Mouse (Mus musculus) heart, embryonic 10.5 days (tissue): ENCODE measurements at regions not wholly inside any gene's neighbourhood (a gene's known extent, or its start where the extent isn't known, plus 50 kb on each side); places are given as distances from the start of the nearest gene placed in this dataset.

ENCODE experiments used
- DNase-seq: peaks from one replicate; pipeline ENCODE4 v3.0.0-alpha.2; 2017; ENCODE audit warnings: low spot score
- H3K27ac ChIP-seq: fragments of 300-500 bp; sonication (generic); 2 replicates; pipeline ENCODE4 v1.5.1; 2016; ENCODE audit warnings: mild to moderate bottlenecking
- H3K27me3 ChIP-seq: fragments of 300-500 bp; sonication (generic); 2 replicates; pipeline ENCODE4 v1.6.1; 2016; ENCODE audit warnings: mild to moderate bottlenecking; ENCODE audit not compliant: poor library complexity, insufficient read depth, severe bottlenecking
- H3K36me3 ChIP-seq: fragments of 300-500 bp; sonication (generic); 2 replicates; pipeline ENCODE4 v1.6.1; 2016; ENCODE audit warnings: mild to moderate bottlenecking, moderate library complexity
- H3K4me1 ChIP-seq: fragments of 300-500 bp; sonication (generic); 2 replicates; pipeline ENCODE4 v1.6.1; 2016; ENCODE audit warnings: mild to moderate bottlenecking
- H3K4me3 ChIP-seq: fragments of 300-500 bp; sonication (generic); 2 replicates; pipeline ENCODE4 v1.5.1; 2016; ENCODE audit warnings: mild to moderate bottlenecking, moderate library complexity
- H3K9me3 ChIP-seq: fragments of 300-500 bp; sonication (generic); 2 replicates; pipeline ENCODE4 v1.6.1; 2016; ENCODE audit warnings: mild to moderate bottlenecking, moderate library complexity
- WGBS: fragments of 180-500 bp; shearing (Covaris S2); methylation state at CpG from one replicate; pipeline ENCODE4 v1.1.7; 2016; 5-methylcytosine and 5-hydroxymethylcytosine counted together

DNA sequence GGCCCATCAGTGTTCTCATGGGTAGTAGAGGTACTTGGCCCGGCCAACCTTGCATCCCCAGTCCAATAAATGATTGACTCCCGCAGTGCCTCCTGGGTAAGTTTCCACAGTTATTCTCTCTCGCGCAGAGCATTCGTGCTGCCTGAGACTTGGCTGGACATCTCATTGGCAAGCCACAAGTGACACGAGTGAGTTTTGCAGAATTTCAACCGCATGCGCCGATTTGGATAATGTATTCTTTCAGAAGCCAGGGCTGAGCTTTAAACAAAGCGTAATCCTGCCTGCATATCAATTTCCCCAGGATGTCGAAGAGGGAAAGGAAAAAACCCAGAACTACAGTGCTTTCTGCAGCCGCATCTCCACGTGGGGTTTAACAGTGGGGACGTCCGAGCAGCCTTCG lies 112.6 kb downstream of the 3100002H09Rik start:
- Histone ChIP-seq H3K4me3 (no peak overlapping the region), H3K36me3 (no peaks in the 10 kb centered on the region), H3K27ac (no peak overlapping the region), H3K27me3 (peaks cover 15% of the 10 kb centered on the region; the same call in 1 of the 2 replicates), H3K9me3 (no peaks in the 10 kb centered on the region), H3K4me1 (no peaks in the 10 kb centered on the region)
- 56% methylated on average over 16 of the region's 16 CpGs for WGBS
- DNase-seq = no peak

DNA sequence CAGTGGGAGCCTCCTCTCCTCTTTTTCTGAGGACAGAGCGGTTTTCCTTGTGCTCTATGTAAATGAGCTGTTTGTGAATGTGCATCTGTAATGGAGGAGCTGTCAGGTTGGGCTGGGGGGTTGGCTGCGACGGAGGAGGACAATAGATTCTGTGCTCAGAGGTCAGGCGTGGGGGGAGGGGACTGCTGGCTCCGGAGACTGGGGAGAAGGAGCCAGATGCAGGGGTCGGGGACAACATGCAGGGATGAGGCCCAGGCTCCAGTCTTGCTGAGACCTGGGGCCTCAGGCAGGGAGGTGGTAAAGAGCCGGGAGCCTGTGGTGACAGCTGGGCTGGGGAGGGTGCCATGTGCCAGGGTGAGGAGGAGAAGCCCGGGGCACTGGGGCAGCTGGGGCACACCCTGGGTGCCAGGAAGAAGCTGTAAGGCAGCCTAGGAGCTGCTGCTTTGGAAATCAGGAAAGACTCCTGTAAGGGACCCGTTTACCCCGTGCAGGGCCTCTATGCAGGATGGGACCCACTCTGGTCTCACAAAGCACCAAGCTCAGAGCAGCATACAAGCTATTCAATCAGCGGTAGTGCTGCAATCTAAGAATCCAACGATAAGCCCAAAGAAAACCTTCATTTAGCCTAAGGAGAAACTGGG lies 124.5 kb downstream of the 3100002H09Rik start:
- 0 out of 2 replicates have a peak overlapping the region, but pooled peaks have one; percentile 15 for H3K4me3 ChIP-seq
- peak overlapping the region; percentile 38; the same call in 1 of the 2 replicates for H3K27ac ChIP-seq
- peaks cover 16% of the 10 kb centered on the region for H3K9me3 ChIP-seq
- DNase-seq = no peak
- peaks cover 10% of the 10 kb centered on the region for H3K4me1 ChIP-seq
- peaks cover 63% of the 10 kb centered on the region for H3K27me3 ChIP-seq
- WGBS = 11% methylated on average over 12 of the region's 12 CpGs
- H3K36me3 ChIP-seq = no peaks in the 10 kb centered on the region

DNA sequence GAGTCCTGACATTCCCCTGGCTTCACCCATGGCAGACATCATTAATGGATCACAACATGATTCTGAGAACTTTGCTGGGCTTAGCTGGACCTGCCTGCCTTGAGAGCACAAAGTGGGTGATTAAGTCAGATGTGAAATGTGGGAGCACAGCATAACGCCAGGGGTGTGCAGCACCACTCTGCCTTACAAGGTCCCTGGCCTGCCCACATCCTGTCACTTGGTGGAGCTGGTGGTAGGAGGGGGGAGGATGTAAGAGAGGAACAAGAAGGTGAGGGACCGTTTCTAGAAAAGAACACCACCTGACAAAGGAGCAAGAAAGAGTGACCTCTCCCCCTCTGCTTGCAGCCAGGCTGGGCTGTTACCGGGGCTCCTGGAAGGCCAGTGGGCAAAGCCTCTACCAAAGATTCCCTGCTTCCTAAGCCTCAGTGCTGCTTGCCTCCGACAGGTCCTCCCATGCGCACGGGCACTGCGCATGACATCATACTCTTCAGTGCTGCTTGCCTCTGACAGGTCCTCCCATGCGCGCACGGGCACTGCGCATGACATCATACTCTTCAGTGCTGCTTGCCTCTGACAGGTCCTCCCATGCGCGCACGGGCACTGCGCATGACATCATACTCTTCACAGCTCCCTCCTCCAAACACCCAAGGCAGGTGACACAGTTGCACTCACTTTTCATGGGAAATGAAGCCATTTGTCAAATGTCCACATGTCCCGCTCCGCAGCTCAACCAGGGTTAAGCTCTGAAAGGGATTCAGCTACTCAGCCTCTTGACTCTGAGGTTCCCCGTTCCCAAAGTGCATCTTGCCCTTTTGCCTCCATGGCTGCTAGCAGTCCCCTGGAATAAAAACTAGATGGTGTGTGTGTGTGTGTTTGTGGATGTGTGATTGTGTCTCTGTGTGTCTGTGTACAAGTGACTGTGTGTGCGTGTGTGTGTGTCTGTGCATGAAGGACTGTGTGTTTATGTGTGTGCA lies 125.7 kb downstream of the 3100002H09Rik start:
- peaks cover 74% of the 10 kb centered on the region for H3K27me3 ChIP-seq
- 28% methylated on average over 19 of the region's 19 CpGs for WGBS
- no peak overlapping the region for H3K4me3 ChIP-seq
- H3K4me1 ChIP-seq = peaks cover 10% of the 10 kb centered on the region
- no peak overlapping the region for H3K27ac ChIP-seq
- H3K36me3 ChIP-seq = no peaks in the 10 kb centered on the region
- no peak for DNase-seq
- peaks cover 14% of the 10 kb centered on the region for H3K9me3 ChIP-seq

DNA sequence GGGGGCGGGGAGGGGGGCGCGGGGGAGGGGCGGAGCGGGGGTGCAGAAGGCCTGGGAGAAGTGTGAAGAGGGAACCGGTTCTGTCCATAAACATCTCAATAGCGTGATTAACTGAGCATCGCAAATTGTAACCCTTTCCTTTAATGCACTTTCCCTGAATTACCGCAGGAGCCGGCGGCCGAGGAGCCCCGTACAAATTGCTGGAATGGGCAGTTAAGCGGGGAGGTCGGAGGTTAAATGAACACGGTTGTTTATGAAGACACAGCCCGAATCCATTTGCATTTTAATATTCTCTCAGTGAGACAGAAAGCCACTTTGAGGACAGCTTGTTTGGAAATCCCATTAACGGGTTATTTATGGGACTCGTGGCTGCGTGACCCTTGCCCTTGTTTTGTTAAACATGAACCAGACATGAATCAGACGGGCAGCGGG lies 132.7 kb downstream of the 3100002H09Rik start:
- H3K36me3 ChIP-seq = no peaks in the 10 kb centered on the region
- peaks cover 11% of the 10 kb centered on the region for H3K4me1 ChIP-seq
- H3K4me3 ChIP-seq = peak overlapping the region; percentile 45
- H3K27ac ChIP-seq = no peak overlapping the region
- no peaks in the 10 kb centered on the region for H3K9me3 ChIP-seq
- H3K27me3 ChIP-seq = peaks cover 93% of the 10 kb centered on the region
- 3% methylated on average over 22 of the region's 22 CpGs for WGBS
- no peak for DNase-seq

DNA sequence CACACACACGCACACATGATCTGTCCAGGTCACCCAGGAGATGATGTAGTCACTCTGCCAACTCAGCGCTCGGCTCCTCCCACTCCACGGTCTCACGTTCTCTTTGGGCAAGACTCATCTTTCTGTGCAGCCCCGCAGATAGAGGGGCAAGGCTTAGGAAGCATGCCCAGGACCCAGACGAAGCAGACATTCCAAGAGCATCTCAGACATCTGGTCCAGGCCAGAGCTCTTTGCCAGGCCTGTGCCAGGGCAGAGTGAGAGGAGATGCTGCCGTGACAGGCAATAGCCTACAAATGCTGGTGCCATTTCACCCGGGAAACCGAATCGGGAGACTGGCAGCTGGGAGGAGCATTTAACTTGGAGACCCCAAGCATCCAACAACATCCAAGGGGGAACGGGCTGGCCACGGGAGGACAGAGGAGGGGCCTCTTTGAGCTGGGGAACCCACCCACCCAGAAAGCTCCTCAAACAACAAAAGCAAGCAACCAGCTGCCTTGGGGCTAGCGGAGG lies 133.2 kb downstream of the 3100002H09Rik start:
- Histone ChIP-seq H3K9me3 (no peaks in the 10 kb centered on the region), H3K27me3 (peaks cover 92% of the 10 kb centered on the region), H3K4me1 (peaks cover 11% of the 10 kb centered on the region), H3K4me3 (peak overlapping the region; percentile 45), H3K36me3 (no peaks in the 10 kb centered on the region), H3K27ac (no peak overlapping the region)
- DNase-seq = no peak
- 26% methylated on average over 14 of the region's 14 CpGs for WGBS

DNA sequence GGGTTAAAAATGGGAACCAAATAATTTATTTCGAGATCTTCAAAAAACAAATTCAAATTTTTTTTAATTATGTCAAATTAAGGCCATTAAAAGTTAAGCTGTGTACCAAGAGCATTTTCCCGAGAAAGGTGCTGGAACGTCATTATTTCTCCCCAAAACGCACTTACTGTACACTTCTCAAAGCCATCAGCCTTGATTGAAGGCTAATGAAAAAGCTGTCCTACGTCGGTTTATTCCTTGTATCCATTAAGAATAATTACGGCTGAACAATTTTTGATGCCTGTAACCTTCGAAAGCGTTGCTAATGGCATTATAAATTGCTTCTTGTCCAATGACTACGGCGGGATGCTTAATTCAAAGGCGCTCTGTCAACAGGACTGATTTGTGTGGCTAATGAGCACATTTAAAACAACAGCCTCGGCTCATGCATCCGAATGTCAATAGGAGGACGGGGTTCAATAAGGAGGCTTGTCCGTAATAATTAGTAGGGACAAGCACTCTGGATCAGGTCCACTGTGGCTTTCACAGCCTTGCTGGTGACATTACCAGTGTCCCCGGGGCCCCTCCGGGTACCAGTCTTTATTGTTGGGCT lies 145.3 kb downstream of the 3100002H09Rik start:
- WGBS = 85% methylated on average over 18 of the region's 18 CpGs
- Histone ChIP-seq H3K9me3 (no peaks in the 10 kb centered on the region), H3K27me3 (peaks cover 47% of the 10 kb centered on the region), H3K36me3 (no peaks in the 10 kb centered on the region), H3K4me3 (no peak overlapping the region), H3K4me1 (no peaks in the 10 kb centered on the region), H3K27ac (no peak overlapping the region)
- DNase-seq = no peak

DNA sequence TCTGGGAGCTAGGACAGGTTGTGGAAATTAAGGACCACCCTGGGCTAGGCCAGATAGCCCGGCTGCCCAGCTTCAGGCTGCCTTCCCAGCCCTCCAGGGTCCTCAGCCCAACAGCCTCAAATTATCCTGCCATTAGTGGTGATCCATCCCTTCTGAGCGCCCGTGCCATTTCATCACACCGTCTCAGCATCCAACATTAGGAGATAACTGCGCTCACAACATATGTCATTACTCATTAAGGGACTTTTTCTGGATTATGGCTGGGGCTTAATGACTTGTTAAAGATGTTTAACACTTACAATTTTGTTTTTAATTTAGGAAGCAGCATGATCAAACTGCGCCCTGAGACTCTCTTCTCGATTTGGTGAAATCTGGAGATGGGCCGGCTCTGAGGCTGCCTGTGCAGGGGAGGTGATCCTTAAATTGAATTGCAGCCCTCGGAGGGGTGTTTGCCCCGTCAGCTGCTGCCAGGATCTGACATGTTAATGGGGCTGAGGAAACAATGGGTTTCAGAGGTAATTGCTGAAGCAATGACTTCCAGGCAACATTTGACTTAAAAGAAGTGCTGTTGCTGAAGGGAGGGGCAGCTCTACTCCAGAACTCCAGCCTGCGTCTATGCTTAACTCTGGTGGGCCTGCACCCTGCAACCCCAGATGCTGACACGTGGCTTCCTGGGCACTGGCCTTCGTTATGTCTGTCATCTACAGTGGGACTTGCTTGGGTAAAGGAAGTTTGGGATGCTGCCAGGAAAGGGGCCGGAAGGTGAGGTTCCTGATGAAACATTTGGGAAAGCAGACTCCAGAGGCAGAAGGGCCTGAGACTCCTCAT lies 154.9 kb downstream of the 3100002H09Rik start:
- Histone ChIP-seq H3K9me3 (no peaks in the 10 kb centered on the region), H3K27me3 (peaks cover 58% of the 10 kb centered on the region), H3K36me3 (no peaks in the 10 kb centered on the region), H3K4me1 (peaks cover 26% of the 10 kb centered on the region), H3K27ac (no peak overlapping the region), H3K4me3 (no peak overlapping the region)
- no peak for DNase-seq
- 37% methylated on average over 14 of the region's 14 CpGs for WGBS

DNA sequence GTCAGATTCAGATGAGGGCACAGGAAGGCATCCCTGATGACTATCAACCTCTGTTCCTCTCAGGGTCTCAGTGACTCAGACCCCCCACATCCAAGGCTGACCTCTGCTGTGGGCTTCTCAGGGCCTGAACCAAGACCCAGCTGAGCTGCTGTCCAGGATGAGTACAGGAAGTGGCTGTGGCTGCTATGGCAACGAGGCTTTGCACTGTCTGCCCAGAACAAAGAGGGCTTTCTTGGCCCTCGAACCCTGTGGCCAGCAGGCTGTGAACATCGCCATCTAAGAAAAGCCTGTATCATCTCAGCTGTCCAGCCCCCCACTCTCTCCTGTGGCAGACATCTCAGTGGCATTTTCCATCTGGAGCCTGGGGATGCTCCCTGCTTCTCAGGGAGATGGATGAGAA lies 159.5 kb downstream of the 3100002H09Rik start:
- Histone ChIP-seq H3K4me1 (peaks cover 21% of the 10 kb centered on the region), H3K9me3 (no peaks in the 10 kb centered on the region), H3K36me3 (no peaks in the 10 kb centered on the region), H3K4me3 (no peak overlapping the region), H3K27me3 (peaks cover 34% of the 10 kb centered on the region), H3K27ac (peak overlapping the region; percentile 22; the same call in 1 of the 2 replicates)
- DNase-seq = peak; percentile 82
- WGBS = 33% methylated on average over 3 of the region's 3 CpGs

DNA sequence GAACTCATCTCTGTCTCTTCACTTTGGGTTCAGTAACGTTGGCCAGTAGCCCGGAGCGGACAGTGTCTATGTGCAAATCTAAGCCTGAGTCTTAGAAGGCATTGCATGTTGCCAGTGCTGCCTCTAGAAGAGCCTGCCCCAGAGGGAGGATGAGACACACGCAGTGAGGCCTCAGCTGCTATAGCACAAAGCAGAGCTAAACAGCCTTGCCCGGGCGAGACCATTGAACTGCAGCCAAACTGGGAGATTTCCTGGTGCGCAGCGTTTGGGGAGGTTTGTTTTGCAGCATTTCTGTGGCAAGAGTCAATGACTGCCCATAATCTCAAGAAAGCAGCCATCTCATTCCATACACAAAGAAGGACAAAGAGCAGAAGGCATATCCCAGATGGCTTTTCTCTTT lies 164.0 kb downstream of the 3100002H09Rik start:
- no peak overlapping the region for H3K4me3 ChIP-seq
- H3K9me3 ChIP-seq = no peaks in the 10 kb centered on the region
- peaks cover 22% of the 10 kb centered on the region for H3K4me1 ChIP-seq
- no peak overlapping the region for H3K27ac ChIP-seq
- WGBS = 78% methylated on average over 8 of the region's 8 CpGs
- no peaks in the 10 kb centered on the region for H3K36me3 ChIP-seq
- H3K27me3 ChIP-seq = peaks cover 57% of the 10 kb centered on the region
- DNase-seq = no peak

DNA sequence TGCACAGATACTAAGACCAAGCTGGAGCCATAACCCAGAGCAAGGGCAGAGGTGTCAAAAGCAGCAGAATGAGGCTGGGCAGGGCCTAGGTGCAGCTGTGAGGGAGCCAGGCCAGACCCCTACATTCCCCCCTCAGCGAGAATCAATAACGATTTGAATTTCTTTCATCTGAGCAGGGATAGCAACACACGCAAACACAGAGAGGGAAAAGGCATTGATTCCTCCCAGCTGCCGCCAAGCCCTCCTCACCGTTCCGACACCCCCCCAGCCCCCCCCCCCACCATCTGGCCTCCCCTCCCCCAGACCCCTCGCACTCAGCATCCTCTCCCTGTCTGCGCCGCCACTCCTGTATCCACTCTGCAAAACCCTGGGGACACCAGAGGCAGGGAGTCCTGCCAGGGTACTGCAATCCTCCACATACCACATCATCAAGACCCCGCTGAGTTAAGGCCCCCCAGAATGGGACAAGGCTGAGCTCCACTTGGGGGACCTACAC lies 166.9 kb downstream of the 3100002H09Rik start:
- H3K4me1 ChIP-seq = peaks cover 13% of the 10 kb centered on the region
- H3K27me3 ChIP-seq = peaks cover 80% of the 10 kb centered on the region
- no peak overlapping the region for H3K4me3 ChIP-seq
- 2% methylated on average over 10 of the region's 10 CpGs for WGBS
- H3K9me3 ChIP-seq = no peaks in the 10 kb centered on the region
- DNase-seq = no peak
- no peaks in the 10 kb centered on the region for H3K36me3 ChIP-seq
- H3K27ac ChIP-seq = no peak overlapping the region

DNA sequence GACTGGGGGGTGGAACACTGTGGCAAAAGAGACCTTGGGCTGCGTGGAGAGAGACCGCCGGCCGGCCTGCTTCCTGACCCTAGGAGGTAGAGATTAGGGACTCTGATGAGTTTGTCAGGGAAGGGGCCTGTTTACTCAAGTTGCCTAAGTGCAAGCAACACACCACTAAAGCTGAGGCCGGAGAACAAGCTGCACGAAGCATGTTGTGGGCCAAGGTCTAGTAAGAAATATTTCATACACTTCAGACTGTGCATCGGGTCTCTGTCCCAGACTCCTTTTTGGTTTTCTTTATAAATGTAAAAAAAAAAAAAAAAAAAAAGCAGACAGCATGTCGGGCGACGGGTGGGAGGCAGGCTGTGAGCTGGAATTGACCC lies 167.5 kb downstream of the 3100002H09Rik start:
- H3K4me3 ChIP-seq = no peak overlapping the region
- WGBS = 10% methylated on average over 10 of the region's 10 CpGs
- H3K36me3 ChIP-seq = no peaks in the 10 kb centered on the region
- no peaks in the 10 kb centered on the region for H3K9me3 ChIP-seq
- peaks cover 13% of the 10 kb centered on the region for H3K4me1 ChIP-seq
- H3K27ac ChIP-seq = no peak overlapping the region
- H3K27me3 ChIP-seq = peaks cover 85% of the 10 kb centered on the region
- DNase-seq = no peak

DNA sequence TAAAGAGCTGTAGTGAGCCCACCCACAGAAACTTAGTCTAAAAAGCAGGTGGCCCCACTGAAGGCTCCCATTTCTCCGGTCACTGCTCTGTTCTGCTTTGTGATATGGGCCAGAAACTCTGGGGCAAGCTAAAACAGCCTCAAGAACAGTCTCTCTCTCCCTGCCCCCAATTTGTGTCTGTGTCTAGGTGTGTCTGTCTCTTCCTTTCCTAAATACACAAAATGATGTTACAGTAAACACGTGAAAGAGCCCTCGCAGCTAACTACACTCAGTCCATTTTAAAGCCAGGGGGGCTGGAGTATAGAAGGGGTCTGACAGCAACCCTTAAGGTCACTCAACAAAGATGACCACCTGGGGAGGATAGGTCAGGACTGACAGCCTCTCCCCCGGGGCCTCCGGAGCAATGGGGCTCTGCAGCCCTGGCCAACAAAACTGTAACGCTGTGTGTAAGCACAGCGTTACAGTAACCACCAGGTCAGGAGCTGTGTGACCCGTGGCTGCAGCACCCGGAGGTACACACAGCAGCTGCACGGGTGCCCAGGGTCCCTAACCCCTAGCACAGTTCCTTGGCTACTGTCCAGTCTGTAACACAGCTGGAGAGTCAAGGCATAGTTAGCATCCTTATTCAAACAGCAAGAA lies 168.0 kb downstream of the 3100002H09Rik start:
- no peaks in the 10 kb centered on the region for H3K36me3 ChIP-seq
- H3K27me3 ChIP-seq = peaks cover 88% of the 10 kb centered on the region
- no peak for DNase-seq

More for the DNA sequence above, 168.0 kb downstream of the 3100002H09Rik start:
- Histone ChIP-seq H3K4me3 (no peak overlapping the region), H3K4me1 (peaks cover 13% of the 10 kb centered on the region), H3K9me3 (no peaks in the 10 kb centered on the region), H3K27ac (no peak overlapping the region)
- WGBS = 12% methylated on average over 10 of the region's 10 CpGs
